Mouse (Mus musculus) layer of hippocampus, postnatal 10 days (tissue): ENCODE measurements around the gene Abcd3. TPM values are rescaled to one million over a fixed set of nuclear protein-coding genes. Genes with fewer than 3 reads are reported as not detected.

ENCODE experiments used
- DNase-seq, 2 experiments: peaks; one replicate each; pipeline ENCODE4 v3.0.0; 2021; ENCODE audit warnings: low spot score in 2 of 2
- total RNA-seq, 2 experiments: library from RNA; stranded (reverse); gene quantifications; 2 replicates each; pipeline ENCODE4 v1.2.3; 2021

The Abcd3 gene
- total RNA-seq, 2 experiments from 2014 or later, result 74.3 to 79.7 TPM

- no peak for DNase-seq
Measured at GRCm38 (mm10) chr3:121739489-121740213, 75.5 kb downstream of the Abcd3 start.

GRCm38 (mm10) chr3:121738742-121739342, 76.3 kb downstream of the Abcd3 start:
- no peak for DNase-seq

GRCm38 (mm10) chr3:121737901-121738300, 77.2 kb downstream of the Abcd3 start:
- no peak for DNase-seq

GRCm38 (mm10) chr3:121737453-121737852, 77.6 kb downstream of the Abcd3 start:
- peak; percentile 57 to 59 for DNase-seq

- DNase-seq, result peak; percentile 87 to 90
Measured at GRCm38 (mm10) chr3:121736025-121736744, 78.9 kb downstream of the Abcd3 start.

GRCm38 (mm10) chr3:121735542-121735941, 79.6 kb downstream of the Abcd3 start:
- no peak for DNase-seq

GRCm38 (mm10) chr3:121729678-121730077, 85.4 kb downstream of the Abcd3 start:
- DNase-seq, result no peak

GRCm38 (mm10) chr3:121725651-121726050, 89.5 kb downstream of the Abcd3 start:
- no peak for DNase-seq

- no peak for DNase-seq
Measured at GRCm38 (mm10) chr3:121724553-121724952, 90.5 kb downstream of the Abcd3 start.

- DNase-seq, result no peak
Measured at GRCm38 (mm10) chr3:121723968-121724524, 91.1 kb downstream of the Abcd3 start.

- DNase-seq, result peak; percentile 77 to 84
Measured at GRCm38 (mm10) chr3:121722971-121723844, 91.9 kb downstream of the Abcd3 start, which contains the start of gene F3. Gene F3, plus strand, starts transcription at chr3:121723537.

GRCm38 (mm10) chr3:121721691-121722070, 93.4 kb downstream of the Abcd3 start:
- no peak for DNase-seq

GRCm38 (mm10) chr3:121720801-121721690, 94.1 kb downstream of the Abcd3 start:
- DNase-seq, result no peak

GRCm38 (mm10) chr3:121719701-121720100, 95.4 kb downstream of the Abcd3 start:
- no peak for DNase-seq

GRCm38 (mm10) chr3:121718679-121719078, 96.4 kb downstream of the Abcd3 start:
- DNase-seq, result peak in 1 of 2 experiments; percentile 1

GRCm38 (mm10) chr3:121716480-121716879, 98.6 kb downstream of the Abcd3 start:
- no peak for DNase-seq

- DNase-seq, result no peak
Measured at GRCm38 (mm10) chr3:121715741-121716459, 99.2 kb downstream of the Abcd3 start.

- no peak for DNase-seq
Measured at GRCm38 (mm10) chr3:121715336-121715735, 99.8 kb downstream of the Abcd3 start.

- no peak for DNase-seq
Measured at GRCm38 (mm10) chr3:121714461-121714860, 100.6 kb downstream of the Abcd3 start.
